Comparison of ENCODE assay signal across 1 mouse cellular context in the genomic region with DNA sequence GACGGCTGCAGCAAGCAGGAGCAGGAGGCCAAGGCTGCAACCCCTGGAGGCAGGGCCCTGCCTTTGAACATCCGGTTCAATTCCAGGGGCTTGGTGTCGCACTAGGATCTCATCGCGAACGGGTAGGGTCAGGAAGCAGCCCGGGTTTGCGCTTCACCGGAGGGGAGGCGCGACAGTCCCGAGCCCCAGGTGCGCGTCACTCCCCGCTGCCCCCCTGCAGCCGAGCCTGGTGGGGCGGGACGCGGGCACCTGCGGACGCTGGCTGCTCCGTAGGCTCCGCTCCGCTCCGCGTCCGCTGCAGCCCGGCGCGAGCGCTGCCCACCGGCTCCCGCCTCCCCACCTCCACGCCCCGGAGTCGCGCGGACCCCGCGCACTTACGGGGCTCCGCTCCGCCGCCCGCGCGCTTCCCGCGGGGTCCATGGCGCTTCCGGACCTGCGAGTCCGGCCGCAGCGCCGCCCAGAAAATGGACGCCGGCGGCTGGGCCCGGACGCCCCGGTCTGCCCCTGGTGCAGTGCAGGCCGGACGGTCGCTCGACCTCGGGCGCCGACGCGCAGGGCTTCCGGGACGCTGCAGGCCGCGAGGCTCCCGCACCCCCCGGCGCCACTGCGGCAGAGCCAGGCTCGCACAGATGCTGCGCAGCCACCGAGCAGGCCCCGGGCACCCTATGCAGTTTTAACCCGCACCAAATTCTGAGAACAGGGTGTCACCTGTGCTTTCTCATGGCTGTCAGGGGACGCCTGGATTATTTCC.
A peak's percentile ranks its signal among the peaks of the same experiment; 100 is the strongest.
TF ChIP-seq lines count a peak whose summit lies in the region.

No protein-coding gene starts in this region.

TF ChIP-seq in CH12.LX, 34 proteins besides CTCF, POLR2A, EP300 and RAD21 (continued from another document):
- TF ChIP-seq NELFE (IDR thresholded peaks at IDR 0.05; ENCODE audit: low read depth, low read length) (peak; percentile 58), IRF4 (IDR thresholded peaks at IDR 0.05; ENCODE audit: low read depth, low read length) (no peak; the same call in 1 of the 2 replicates), TCF12 (IDR thresholded peaks at IDR 0.05; ENCODE audit: low read depth, low read length) (peak; percentile 65), E2F4 (IDR thresholded peaks at IDR 0.05; ENCODE audit: insufficient replicate concordance, low read depth, low read length) (no peak), HCFC1 (IDR thresholded peaks at IDR 0.05; ENCODE audit: low read depth, low read length) (no peak; the same call in 1 of the 2 replicates), MAFK (IDR thresholded peaks at IDR 0.05; ENCODE audit: insufficient replicate concordance, low read length) (no peak), MXI1 (IDR thresholded peaks at IDR 0.05; ENCODE audit: low read depth, low read length) (peak; percentile 62)
